29 mouse cellular contexts compared by ENCODE assay signal in the genomic region with DNA sequence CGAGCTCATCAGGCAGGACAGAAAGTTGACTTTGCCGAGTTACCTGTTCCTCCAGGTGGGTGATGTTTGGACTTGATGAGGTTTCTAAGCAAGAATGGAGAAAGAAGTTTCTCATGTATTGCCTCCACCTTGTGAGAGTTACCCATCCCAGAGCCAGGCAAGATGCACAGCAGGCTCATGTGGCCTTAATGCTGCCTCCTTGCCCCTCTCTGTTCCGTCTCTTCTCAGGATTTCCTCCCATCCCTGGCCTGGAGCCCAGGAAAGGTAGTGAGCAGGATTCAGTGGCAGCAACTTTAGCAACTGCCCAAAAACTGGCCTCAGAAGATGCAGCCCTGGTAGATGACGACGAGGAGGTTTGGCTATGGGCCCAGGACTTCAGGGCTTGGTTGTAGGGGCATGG. TPM values are rescaled to one million over a fixed set of nuclear protein-coding genes. Genes with fewer than 3 reads are reported as not detected.
"Had no signal": no experiment of that assay in that cellular context is flagged by ENCODE, and none has a peak within 500 bp of the region (broad histone marks: within the 10 kb centered on the region; RNA-seq: fewer than 3 reads in every experiment).

No protein-coding gene starts in this region.

- H3K4me3 ChIP-seq: embryonic facial prominence, embryonic 10.5 days; embryonic facial prominence, embryonic 12.5 days; embryonic facial prominence, embryonic 13.5 days; embryonic facial prominence, embryonic 15.5 days; erythroblast, embryonic 14.5 days; forebrain, embryonic 10.5 days; forebrain, embryonic 12.5 days; forebrain, embryonic 13.5 days; gastrocnemius, adult 2 months; heart, adult 2 months had no signal

- H3K9ac ChIP-seq: embryonic facial prominence, embryonic 12.5 days; embryonic facial prominence, embryonic 13.5 days; embryonic facial prominence, embryonic 15.5 days; forebrain, embryonic 12.5 days; forebrain, embryonic 13.5 days; forebrain, postnatal 0 days had no signal

- H3K4me2 ChIP-seq: embryonic facial prominence, embryonic 12.5 days; embryonic facial prominence, embryonic 13.5 days; embryonic facial prominence, embryonic 15.5 days; forebrain, embryonic 12.5 days; forebrain, embryonic 13.5 days had no signal

- H3K9me3 ChIP-seq: embryonic facial prominence, embryonic 10.5 days; embryonic facial prominence, embryonic 12.5 days; embryonic facial prominence, embryonic 13.5 days; embryonic facial prominence, embryonic 15.5 days; forebrain, embryonic 10.5 days; forebrain, embryonic 12.5 days; forebrain, embryonic 13.5 days had no signal

- ATAC-seq: forebrain, embryonic 13.5 days; forebrain, embryonic 14.5 days; forebrain, embryonic 16.5 days; forebrain, postnatal 0 days had no signal

- DNase-seq: cerebellum, adult 18-20 months; cerebellum, adult 2 months; cerebellum, adult 8-10 months; cerebellum, adult 9-10 months; cerebellum, adult 9-11 months; cerebellum, postnatal 10 days; cerebellum, postnatal 14 days; cerebellum, postnatal 25 days; cerebellum, postnatal 36 days; embryo, embryonic 11 days; forebrain, postnatal 0 days; gastrocnemius, adult 2 months; gastrocnemius, postnatal 10 days; gastrocnemius, postnatal 14 days; gastrocnemius, postnatal 25 days; gastrocnemius, postnatal 36 days; heart, adult 18-20 months; heart, adult 2 months had no signal

- H3K27me3 ChIP-seq: embryonic facial prominence, embryonic 12.5 days; embryonic facial prominence, embryonic 13.5 days; embryonic facial prominence, embryonic 15.5 days; forebrain, embryonic 12.5 days; forebrain, embryonic 13.5 days had no signal

- H3K4me1 ChIP-seq: embryonic facial prominence, embryonic 10.5 days; embryonic facial prominence, embryonic 12.5 days; embryonic facial prominence, embryonic 13.5 days; embryonic facial prominence, embryonic 15.5 days; forebrain, embryonic 10.5 days; forebrain, embryonic 12.5 days; forebrain, embryonic 13.5 days had no signal

- H3K27ac ChIP-seq: embryonic facial prominence, embryonic 10.5 days; embryonic facial prominence, embryonic 12.5 days; embryonic facial prominence, embryonic 13.5 days; embryonic facial prominence, embryonic 15.5 days; forebrain, embryonic 10.5 days; forebrain, embryonic 12.5 days; forebrain, embryonic 13.5 days; gastrocnemius, adult 2 months; heart, adult 2 months had no signal

RNA-seq across cellular contexts. Expression of a gene that starts 47.8 kb away (rescaled TPM):
- total RNA-seq: gastrocnemius, adult 8-10 months; gastrocnemius, postnatal 25 days; heart, adult 2 months had no signal
